Mouse (Mus musculus) mesoderm, embryonic 11.5 days (tissue): ENCODE data around the gene Ceacam1.

Source experiments
- DNase-seq: peaks from one replicate; pipeline ENCODE4 v3.0.0-alpha.2; 2012; ENCODE audit warnings: low read depth, low spot score

Ceacam1 gene

GRCm38 (mm10) chr7:25411861-25412260 lies 65.5 kb downstream of the Ceacam1 start:
- DNase-seq: no peak
